Mouse (Mus musculus) cerebellum, adult 2 months (tissue): ENCODE data around the gene Mybl2.

Experiments
- CTCF ChIP-seq: fragments of 200-500 bp; IDR thresholded peaks from 2 replicates; pipeline ENCODE4 v1.5.1; 2011; ENCODE audit warnings: low read depth, mild to moderate bottlenecking, control low read depth, low read length, moderate library complexity, borderline replicate concordance; ENCODE audit not compliant: insufficient read depth
- POLR2A ChIP-seq: fragments of 200-500 bp; IDR thresholded peaks from 2 replicates; pipeline ENCODE4 v1.6.1; 2011; ENCODE audit warnings: low read length, control low read depth, borderline replicate concordance; ENCODE audit not compliant: insufficient read depth

GRCm38 (mm10) chr2:163111413-163112201, 57.1 kb downstream of the Mybl2 start:
- TF ChIP-seq CTCF (no peak), POLR2A (no peak)
